Mouse (Mus musculus) kidney, embryonic 15.5 days (tissue): ENCODE measurements at regions not wholly inside any gene's neighbourhood (a gene's known extent, or its start where the extent isn't known, plus 50 kb on each side); places are given as distances from the start of the nearest gene placed in this dataset.

Experiments used
- ATAC-seq: fragments of 200-750 bp; cut with Nextera tagmentation; replicated peaks from 2 replicates; pipeline ENCODE4 v1.8.0; 2017; ENCODE audit warnings: moderate TSS enrichment; ENCODE audit not compliant: low FRiP score
- H3K27ac ChIP-seq: fragments of 300-500 bp; sonication (generic); 2 replicates; pipeline ENCODE4 v1.5.1; 2015; ENCODE audit warnings: mild to moderate bottlenecking, inconsistent platforms
- H3K27me3 ChIP-seq: fragments of 300-500 bp; sonication (generic); 2 replicates; pipeline ENCODE4 v1.6.1; 2015; ENCODE audit warnings: inconsistent platforms
- H3K36me3 ChIP-seq: fragments of 300-500 bp; sonication (generic); 2 replicates; pipeline ENCODE4 v1.6.1; 2015; ENCODE audit warnings: inconsistent platforms
- H3K4me1 ChIP-seq: fragments of 300-500 bp; sonication (generic); 2 replicates; pipeline ENCODE4 v1.6.1; 2015; ENCODE audit warnings: inconsistent platforms
- H3K4me2 ChIP-seq: fragments of 300-500 bp; sonication (generic); 2 replicates; pipeline ENCODE4 v1.6.1; 2015; ENCODE audit warnings: moderate library complexity, mild to moderate bottlenecking, inconsistent platforms
- H3K4me3 ChIP-seq: fragments of 300-500 bp; sonication (generic); replicated peaks from 2 replicates; pipeline ENCODE4 v1.5.1; 2015; ENCODE audit warnings: mild to moderate bottlenecking, inconsistent platforms
- H3K9ac ChIP-seq: fragments of 300-500 bp; sonication (generic); 2 replicates; pipeline ENCODE4 v1.6.1; 2015; ENCODE audit warnings: mild to moderate bottlenecking, inconsistent platforms
- H3K9me3 ChIP-seq: fragments of 300-500 bp; sonication (generic); replicated peaks from 2 replicates; pipeline ENCODE4 v1.6.1; 2016; ENCODE audit warnings: inconsistent platforms
- WGBS: fragments of 180-500 bp; shearing (Covaris S2); methylation state at CpG from one replicate; pipeline ENCODE4 v1.1.7; 2015; ENCODE audit warnings: mixed read lengths; 5-methylcytosine and 5-hydroxymethylcytosine counted together

- H3K9ac ChIP-seq, result no peak overlapping the region
- ATAC-seq, result no peak
- WGBS, result 82% methylated on average over 13 of the region's 13 CpGs
Measured at GRCm38 (mm10) chr1:61472579-61473242, 165.9 kb upstream of the Pard3b start.

GRCm38 (mm10) chr1:61485459-61485858 is 153.2 kb upstream of the Pard3b start:
- no peak for ATAC-seq
- H3K4me2 ChIP-seq, result no peak overlapping the region
- no peaks in the 10 kb centered on the region for H3K4me1 ChIP-seq

More at GRCm38 (mm10) chr1:61472579-61473242, 165.9 kb upstream of the Pard3b start:
- Histone ChIP-seq H3K36me3 (no peaks in the 10 kb centered on the region), H3K27ac (no peak overlapping the region), H3K9me3 (no peaks in the 10 kb centered on the region), H3K4me1 (no peaks in the 10 kb centered on the region), H3K4me3 (no peak overlapping the region), H3K4me2 (no peak overlapping the region), H3K27me3 (no peaks in the 10 kb centered on the region)

GRCm38 (mm10) chr1:61524886-61525285 is 113.7 kb upstream of the Pard3b start:
- H3K27ac ChIP-seq, result no peak overlapping the region
- H3K4me3 ChIP-seq, result no peak overlapping the region
- 84% methylated on average over 1 of the region's 1 CpGs for WGBS
- H3K4me1 ChIP-seq, result 0 out of 2 replicates have a peak, but pooled peaks cover 3% of the 10 kb centered on the region
- no peaks in the 10 kb centered on the region for H3K36me3 ChIP-seq
- no peak overlapping the region for H3K9ac ChIP-seq
- H3K4me2 ChIP-seq, result no peak overlapping the region
- H3K9me3 ChIP-seq, result no peaks in the 10 kb centered on the region
- H3K27me3 ChIP-seq, result no peaks in the 10 kb centered on the region
- ATAC-seq, result no peak

More at GRCm38 (mm10) chr1:61485459-61485858, 153.2 kb upstream of the Pard3b start:
- peaks cover under 1% of the 10 kb centered on the region; the same call in 1 of the 2 replicates for H3K9me3 ChIP-seq
- H3K4me3 ChIP-seq, result no peak overlapping the region
- 95% methylated on average over 3 of the region's 3 CpGs for WGBS
- H3K27ac ChIP-seq, result no peak overlapping the region
- H3K9ac ChIP-seq, result no peak overlapping the region
- no peaks in the 10 kb centered on the region for H3K36me3 ChIP-seq
- no peaks in the 10 kb centered on the region for H3K27me3 ChIP-seq

- ATAC-seq, result no peak
- H3K27me3 ChIP-seq, result no peaks in the 10 kb centered on the region
- 90% methylated on average over 8 of the region's 8 CpGs for WGBS
- H3K4me1 ChIP-seq, result 0 out of 2 replicates have a peak, but pooled peaks cover 6% of the 10 kb centered on the region
- H3K27ac ChIP-seq, result no peak overlapping the region
- no peaks in the 10 kb centered on the region for H3K36me3 ChIP-seq
- H3K9me3 ChIP-seq, result no peaks in the 10 kb centered on the region
- no peak overlapping the region for H3K4me3 ChIP-seq
- no peak overlapping the region for H3K9ac ChIP-seq
- H3K4me2 ChIP-seq, result no peak overlapping the region
Measured at GRCm38 (mm10) chr1:61525881-61526280, 112.7 kb upstream of the Pard3b start.

- no peaks in the 10 kb centered on the region for H3K27me3 ChIP-seq
- no peak overlapping the region for H3K4me2 ChIP-seq
- no peak overlapping the region for H3K4me3 ChIP-seq
- no peak for ATAC-seq
- 0 out of 2 replicates have a peak, but pooled peaks cover 14% of the 10 kb centered on the region for H3K4me1 ChIP-seq
- no peak overlapping the region for H3K27ac ChIP-seq
- H3K9me3 ChIP-seq, result no peaks in the 10 kb centered on the region
- no peaks in the 10 kb centered on the region for H3K36me3 ChIP-seq
- 67% methylated on average over 15 of the region's 15 CpGs for WGBS
- H3K9ac ChIP-seq, result no peak overlapping the region
Measured at GRCm38 (mm10) chr1:61528757-61529156, 109.9 kb upstream of the Pard3b start.

- Histone ChIP-seq H3K9ac (no peak overlapping the region), H3K4me2 (no peak overlapping the region), H3K36me3 (no peaks in the 10 kb centered on the region), H3K4me3 (no peak overlapping the region), H3K4me1 (0 out of 2 replicates have a peak, but pooled peaks cover 14% of the 10 kb centered on the region), H3K27me3 (no peaks in the 10 kb centered on the region), H3K27ac (no peak overlapping the region), H3K9me3 (no peaks in the 10 kb centered on the region)
- ATAC-seq, result no peak
- WGBS, result 17% methylated on average over 3 of the region's 3 CpGs
Measured at GRCm38 (mm10) chr1:61530166-61530565, 108.5 kb upstream of the Pard3b start.

GRCm38 (mm10) chr1:61531487-61531886 is 107.1 kb upstream of the Pard3b start:
- H3K4me3 ChIP-seq, result no peak overlapping the region
- ATAC-seq, result no peak; the same call in 1 of the 2 replicates
- H3K4me1 ChIP-seq, result 0 out of 2 replicates have a peak, but pooled peaks cover 14% of the 10 kb centered on the region
- H3K9ac ChIP-seq, result no peak overlapping the region
- 39% methylated on average over 5 of the region's 5 CpGs for WGBS
- H3K27ac ChIP-seq, result no peak overlapping the region
- H3K4me2 ChIP-seq, result no peak overlapping the region
- no peaks in the 10 kb centered on the region for H3K9me3 ChIP-seq
- H3K27me3 ChIP-seq, result no peaks in the 10 kb centered on the region
- no peaks in the 10 kb centered on the region for H3K36me3 ChIP-seq

- no peak overlapping the region for H3K9ac ChIP-seq
- no peaks in the 10 kb centered on the region for H3K36me3 ChIP-seq
- H3K27ac ChIP-seq, result no peak overlapping the region
- no peaks in the 10 kb centered on the region for H3K27me3 ChIP-seq
- no peak overlapping the region for H3K4me3 ChIP-seq
- H3K4me1 ChIP-seq, result no peaks in the 10 kb centered on the region
- H3K4me2 ChIP-seq, result no peak overlapping the region
- no peaks in the 10 kb centered on the region for H3K9me3 ChIP-seq
- 92% methylated on average over 3 of the region's 3 CpGs for WGBS
- no peak for ATAC-seq
Measured at GRCm38 (mm10) chr1:61540081-61540480, 98.5 kb upstream of the Pard3b start.

- no peak overlapping the region for H3K27ac ChIP-seq
- H3K27me3 ChIP-seq, result no peaks in the 10 kb centered on the region
- no peaks in the 10 kb centered on the region for H3K9me3 ChIP-seq
- 72% methylated on average over 4 of the region's 4 CpGs for WGBS
- no peak overlapping the region for H3K9ac ChIP-seq
- H3K4me3 ChIP-seq, result no peak overlapping the region
- H3K36me3 ChIP-seq, result no peaks in the 10 kb centered on the region
- no peak for ATAC-seq
- H3K4me2 ChIP-seq, result no peak overlapping the region
- H3K4me1 ChIP-seq, result no peaks in the 10 kb centered on the region
Measured at GRCm38 (mm10) chr1:61541166-61541565, 97.5 kb upstream of the Pard3b start.

GRCm38 (mm10) chr1:61552577-61553517 is 85.8 kb upstream of the Pard3b start:
- 59% methylated on average over 21 of the region's 21 CpGs for WGBS
- no peaks in the 10 kb centered on the region for H3K27me3 ChIP-seq
- H3K4me1 ChIP-seq, result 0 out of 2 replicates have a peak, but pooled peaks cover 3% of the 10 kb centered on the region
- H3K4me2 ChIP-seq, result no peak overlapping the region
- H3K4me3 ChIP-seq, result no peak overlapping the region
- H3K9me3 ChIP-seq, result no peaks in the 10 kb centered on the region
- H3K36me3 ChIP-seq, result no peaks in the 10 kb centered on the region
- H3K9ac ChIP-seq, result no peak overlapping the region
- ATAC-seq, result no peak
- no peak overlapping the region for H3K27ac ChIP-seq

- H3K36me3 ChIP-seq, result no peaks in the 10 kb centered on the region
- no peaks in the 10 kb centered on the region for H3K9me3 ChIP-seq
- no peaks in the 10 kb centered on the region for H3K27me3 ChIP-seq
- no peak overlapping the region for H3K27ac ChIP-seq
- no peak overlapping the region for H3K9ac ChIP-seq
- no peak for ATAC-seq
- 88% methylated on average over 2 of the region's 2 CpGs for WGBS
- H3K4me1 ChIP-seq, result no peaks in the 10 kb centered on the region
- no peak overlapping the region for H3K4me3 ChIP-seq
- no peak overlapping the region for H3K4me2 ChIP-seq
Measured at GRCm38 (mm10) chr1:61559514-61559913, 79.1 kb upstream of the Pard3b start.

GRCm38 (mm10) chr1:61562091-61562490 is 76.5 kb upstream of the Pard3b start:
- WGBS, result 76% methylated on average over 2 of the region's 2 CpGs
- Histone ChIP-seq H3K9ac (no peak overlapping the region), H3K36me3 (no peaks in the 10 kb centered on the region), H3K4me3 (no peak overlapping the region), H3K4me2 (no peak overlapping the region), H3K27ac (no peak overlapping the region), H3K9me3 (no peaks in the 10 kb centered on the region), H3K27me3 (no peaks in the 10 kb centered on the region), H3K4me1 (no peaks in the 10 kb centered on the region)
- ATAC-seq, result no peak
